Mouse (Mus musculus) MEL (cell line): Measurements from ENCODE around the gene Pard3b.

Experiments
- POLR2A ChIP-seq, 2 experiments: IDR thresholded peaks; 2 replicates each; pipeline ENCODE4 v1.6.1; 2011 to 2012; ENCODE audit warnings: low read length in 2 of 2, mild to moderate bottlenecking in 2 of 2, control low read depth in 1 of 2, improper control_type of control experiment in 1 of 2, low read depth in 1 of 2, moderate library complexity in 1 of 2; ENCODE audit not compliant: control insufficient read depth in 1 of 2, insufficient read depth in 1 of 2, poor library complexity in 1 of 2
- ZC3H11A ChIP-seq: IDR thresholded peaks from 2 replicates; pipeline ENCODE4 v1.6.1; 2012; ENCODE audit warnings: low read depth, mild to moderate bottlenecking, inconsistent platforms, low read length, improper control_type of control experiment

- TF ChIP-seq ZC3H11A (no peak), POLR2A (IDR thresholded peaks at IDR 0.05; ENCODE audit: control insufficient read depth in 1 of 2, insufficient read depth in 1 of 2, low read depth in 1 of 2, low read length in 2 of 2, poor library complexity in 1 of 2) (no peak)
Measured at GRCm38 (mm10) chr1:62511681-62512080, 873.1 kb downstream of the Pard3b start.
